ENCODE assay signal across 8 mouse cellular contexts in the genomic region with DNA sequence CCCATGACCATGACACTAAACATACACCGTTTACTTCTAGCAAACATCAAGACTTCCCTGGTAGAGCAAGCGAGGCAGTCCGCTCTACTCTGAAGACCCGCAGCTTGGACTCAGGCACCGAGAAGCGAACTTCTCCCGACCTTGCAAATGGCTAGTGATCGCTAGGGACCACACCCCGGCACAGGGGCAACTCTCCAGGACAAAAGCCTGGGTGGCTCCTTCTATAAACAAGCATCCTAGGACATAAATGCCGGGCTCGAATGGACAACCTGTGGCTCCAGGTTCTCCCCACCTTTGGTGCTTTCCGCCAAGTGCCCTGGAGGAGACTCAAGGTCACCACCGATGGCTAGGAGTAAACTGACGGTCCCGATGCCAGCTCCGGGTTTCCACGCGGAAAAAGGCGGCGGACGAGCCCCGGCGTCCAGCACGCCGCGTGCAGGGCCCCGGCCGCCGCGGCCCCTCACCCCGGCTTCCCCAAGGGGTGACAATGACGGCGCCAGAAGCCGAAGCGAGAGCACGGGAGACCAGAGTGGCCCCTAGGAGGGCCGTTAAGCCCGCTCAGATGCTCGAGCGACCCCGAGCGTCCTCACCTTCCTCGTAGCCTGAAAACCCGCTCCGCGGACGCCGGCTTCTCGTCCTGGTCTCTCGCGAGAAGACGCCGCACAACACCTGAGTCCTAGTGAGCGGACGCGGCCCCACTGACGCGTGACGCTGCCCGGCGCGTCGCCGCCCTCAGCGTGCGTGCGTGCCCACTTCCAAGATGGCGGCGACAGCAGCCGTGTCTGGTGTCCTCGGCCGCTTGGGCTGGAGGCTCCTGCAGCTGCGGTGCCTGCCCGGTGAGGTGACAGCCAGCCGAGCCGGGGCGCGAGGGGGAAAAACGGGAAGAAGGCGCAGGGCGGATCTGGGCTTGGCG. TPM values are rescaled to one million over a fixed set of nuclear protein-coding genes. Genes with fewer than 3 reads are reported as not detected.
DNase-seq lines count a peak whose midpoint lies in the region; ATAC-seq and TF ChIP-seq lines count a peak whose summit lies in the region.

A gene (plus strand): TSS at position 660 of the 913 bp plus-strand sequence.
A gene (minus strand): TSS at position 697 of the 913 bp plus-strand sequence.

- peak within 1 kb of the TSS; percentile 91 for H3K4me2 ChIP-seq in heart, embryonic 11.5 days
- peak within 1 kb of the TSS; percentile 93 for H3K4me2 ChIP-seq in kidney, embryonic 16.5 days (replicated peaks; ENCODE audit: low read depth, low read length)
- H3K4me2 ChIP-seq in myocyte (ENCODE audit: low read depth) = peak within 1 kb of the TSS; percentile 95

- H3K9ac ChIP-seq in heart, embryonic 11.5 days (ENCODE audit: low read depth, low read length) = peak within 1 kb of the TSS; percentile 99
- peak within 1 kb of the TSS; percentile 81 for H3K9ac ChIP-seq in kidney, embryonic 16.5 days (replicated peaks; ENCODE audit: low read length)
- H3K9ac ChIP-seq in liver, adult 2 months (ENCODE audit: low read depth, low read length) = peak within 1 kb of the TSS; percentile 96

- peak within 1 kb of the TSS; percentile 96 for H3K27ac ChIP-seq in heart, embryonic 11.5 days (ENCODE audit: low read depth, low read length)
- peak within 1 kb of the TSS; percentile 85 for H3K27ac ChIP-seq in kidney, embryonic 16.5 days (ENCODE audit: low read length)
- H3K27ac ChIP-seq in liver, adult 2 months (replicated peaks; ENCODE audit: insufficient read depth, low read depth, low read length) = peak within 1 kb of the TSS; percentile 98

- peaks cover 12% of the 10 kb centered on the region; the same call in 1 of the 2 replicates for H3K79me2 ChIP-seq in liver, adult 2 months (ENCODE audit: control insufficient read depth, insufficient read depth, low read length)
- peaks cover 50% of the 10 kb centered on the region for H3K79me2 ChIP-seq in myocyte (ENCODE audit: control insufficient read depth, insufficient read depth)

- H3K27me3 ChIP-seq in heart, embryonic 11.5 days (ENCODE audit: control insufficient read depth, insufficient read depth, low read length) = no peaks in the 10 kb centered on the region
- no peaks in the 10 kb centered on the region for H3K27me3 ChIP-seq in kidney, embryonic 16.5 days (ENCODE audit: insufficient read depth, low read length)
- H3K27me3 ChIP-seq in liver, adult 2 months (ENCODE audit: control insufficient read depth, insufficient read depth, low read length) = no peaks in the 10 kb centered on the region
- no peaks in the 10 kb centered on the region for H3K27me3 ChIP-seq in myocyte (ENCODE audit: control insufficient read depth, insufficient read depth, insufficient read length)
- no peaks in the 10 kb centered on the region for H3K27me3 ChIP-seq in splenic B cell, adult 2 months (ENCODE audit: control insufficient read depth, insufficient read depth, low read length, poor library complexity, severe bottlenecking)

- H3K4me3 ChIP-seq in heart, embryonic 11.5 days (ENCODE audit: low read depth, low read length) = peak within 1 kb of the TSS; percentile 96
- H3K4me3 ChIP-seq in kidney, embryonic 16.5 days (ENCODE audit: low read length) = peak within 1 kb of the TSS; percentile 74
- H3K4me3 ChIP-seq in liver, adult 2 months (ENCODE audit: insufficient read depth, low read depth, low read length) = peak within 1 kb of the TSS; percentile 89
- peak within 1 kb of the TSS; percentile 96 for H3K4me3 ChIP-seq in myocyte

- TF ChIP-seq CTCF in liver, adult 2 months (IDR thresholded peaks at IDR 0.05; ENCODE audit: low read depth, low read length) = no peak

- DNase-seq in B cell, adult 2 months = peak; percentile 92 to 93
- peak; percentile 98 for DNase-seq in brain, adult 2 months (ENCODE audit: low read depth, low spot score)
- DNase-seq in liver, adult 2 months (ENCODE audit: extremely low read depth, low read depth, low spot score) = peak; percentile 79
- peak; percentile 96 for DNase-seq in splenic B cell, adult 2 months (ENCODE audit: low read depth, low spot score)

- peak within 1 kb of the TSS; percentile 62 for H3ac ChIP-seq in myocyte (ENCODE audit: control insufficient read depth, insufficient read length)

- under 1% methylated on average over 81 of the region's 82 CpGs for WGBS in heart, embryonic 11.5 days (ENCODE audit: insufficient replicate concordance)
- under 1% methylated on average over 72 of the region's 82 CpGs for WGBS in kidney, embryonic 16.5 days
- under 1% methylated on average over 82 of the region's 82 CpGs for WGBS in liver, adult 2 months

- peak; percentile 88 for ATAC-seq in erythroblast, adult 5-6 weeks (replicated peaks; ENCODE audit: low FRiP score, poor library complexity, severe bottlenecking)
- peak; percentile 97 for ATAC-seq in heart, embryonic 11.5 days (replicated peaks; ENCODE audit: insufficient number of reproducible peaks, low FRiP score, low TSS enrichment)
- peak; percentile 98 for ATAC-seq in kidney, embryonic 16.5 days (ENCODE audit: low FRiP score, low TSS enrichment)

- H3K4me1 ChIP-seq in heart, embryonic 11.5 days (ENCODE audit: control insufficient read depth, insufficient read depth, low read length) = peaks cover 9% of the 10 kb centered on the region
- peaks cover 23% of the 10 kb centered on the region for H3K4me1 ChIP-seq in kidney, embryonic 16.5 days (ENCODE audit: insufficient read depth, low read length)
- H3K4me1 ChIP-seq in liver, adult 2 months (ENCODE audit: control insufficient read depth, insufficient read depth, low read length) = peaks cover 13% of the 10 kb centered on the region

- no peaks in the 10 kb centered on the region; the same call in 1 of the 2 replicates for H3K36me3 ChIP-seq in heart, embryonic 11.5 days (ENCODE audit: control insufficient read depth, insufficient read depth, low read length)
- peaks cover 4% of the 10 kb centered on the region; the same call in 1 of the 2 replicates for H3K36me3 ChIP-seq in kidney, embryonic 16.5 days (ENCODE audit: insufficient read depth, low read length)
- no peaks in the 10 kb centered on the region; the same call in 1 of the 2 replicates for H3K36me3 ChIP-seq in liver, adult 2 months (ENCODE audit: control insufficient read depth, insufficient read depth, low read length)
- H3K36me3 ChIP-seq in myocyte (ENCODE audit: control insufficient read depth, insufficient read depth) = peaks cover 5% of the 10 kb centered on the region
- no peaks in the 10 kb centered on the region for H3K36me3 ChIP-seq in splenic B cell, adult 2 months (ENCODE audit: control insufficient read depth, insufficient read depth, low read length, poor library complexity, severe bottlenecking)

- no peaks in the 10 kb centered on the region for H3K9me3 ChIP-seq in heart, embryonic 11.5 days (replicated peaks; ENCODE audit: control insufficient read depth, low read length)
- no peaks in the 10 kb centered on the region for H3K9me3 ChIP-seq in kidney, embryonic 16.5 days (ENCODE audit: low read length)

- peak; percentile 80; the same call in 1 of the 2 replicates for TF ChIP-seq POLR2A in liver, adult 2 months (IDR thresholded peaks at IDR 0.05; ENCODE audit: extremely low read depth, insufficient read depth, low read length)
- TF ChIP-seq POLR2A in myocyte (IDR thresholded peaks at IDR 0.05; ENCODE audit: insufficient read length, low read depth) = peak; percentile 94

TF ChIP-seq in myocyte, 11 proteins besides CTCF, POLR2A, EP300 and RAD21:
- TF ChIP-seq POLR2AphosphoS2 (IDR thresholded peaks at IDR 0.05; ENCODE audit: insufficient read length, low read depth) (peak; percentile 90), MYOG (IDR thresholded peaks at IDR 0.05; ENCODE audit: control insufficient read depth in 1 of 3, insufficient read depth in 1 of 3, insufficient read length in 2 of 3, low read depth in 2 of 3) (peak in 1 of 3 experiments; percentile 50), TCF3 (IDR thresholded peaks at IDR 0.05; ENCODE audit: insufficient read length, low read depth) (peak; percentile 36), SRF (IDR thresholded peaks at IDR 0.05; ENCODE audit: control insufficient read depth, insufficient read length, low read depth) (peak; percentile 32), CEBPB (IDR thresholded peaks at IDR 0.05; ENCODE audit: insufficient read depth, poor library complexity, severe bottlenecking) (no peak), TCF12 (IDR thresholded peaks at IDR 0.05; ENCODE audit: insufficient read depth, poor library complexity, severe bottlenecking) (no peak), REST (IDR thresholded peaks at IDR 0.05; ENCODE audit: insufficient read depth, insufficient read length) (peak; percentile 64), USF1 (IDR thresholded peaks at IDR 0.05; ENCODE audit: low read depth) (no peak), E2F4 (IDR thresholded peaks at IDR 0.05; ENCODE audit: insufficient read depth) (peak; percentile 52), MYOD1 (IDR thresholded peaks at IDR 0.05; ENCODE audit: control insufficient read depth in 1 of 3, insufficient read length in 2 of 3, low read depth in 2 of 3) (peak in 1 of 3 experiments; percentile 59), MAX (IDR thresholded peaks at IDR 0.05; ENCODE audit: low read depth) (no peak)

RNA-seq across cellular contexts. Expression of the first gene that starts in this region (rescaled TPM):
- total RNA-seq in erythroblast, adult 5-6 weeks (2015; ENCODE audit: low replicate concordance) = 4.4 and 10.7 TPM in 2 replicates
- 27.3 and 54.5 TPM in 2 replicates for total RNA-seq in erythroblast, adult 5-6 weeks (2017; ENCODE audit: low replicate concordance)
- 125 and 126 TPM in 2 replicates for polyA plus RNA-seq in heart, embryonic 11.5 days (2014; fragmentation: Nextera tagmentation; extraction: Ambion mirVana)
- polyA plus RNA-seq in kidney, embryonic 16.5 days (2015; fragmentation: Nextera tagmentation; extraction: Ambion mirVana) = 100 and 110 TPM in 2 replicates
- total RNA-seq in liver, adult 2 months (2014; rRNA removed) = 148 and 183 TPM in 2 replicates
- polyA plus RNA-seq in liver, adult 2 months (2012; rRNA removed) = 280 and 359 TPM in 2 replicates
- 126 TPM for polyA plus RNA-seq in myocyte (2012; fragmentation: generic; extraction: Trizol)

RNA-seq across cellular contexts. Expression of the second gene that starts in this region (rescaled TPM):
- total RNA-seq in erythroblast, adult 5-6 weeks (2015; ENCODE audit: low replicate concordance) = 16.7 and 30.3 TPM in 2 replicates
- total RNA-seq in erythroblast, adult 5-6 weeks (2017; ENCODE audit: low replicate concordance) = 27.0 and 27.2 TPM in 2 replicates
- polyA plus RNA-seq in heart, embryonic 11.5 days (2014; fragmentation: Nextera tagmentation; extraction: Ambion mirVana) = 97.0 and 97.5 TPM in 2 replicates
- polyA plus RNA-seq in kidney, embryonic 16.5 days (2015; fragmentation: Nextera tagmentation; extraction: Ambion mirVana) = 125 and 131 TPM in 2 replicates
- total RNA-seq in liver, adult 2 months (2014; rRNA removed) = 9.5 and 11.9 TPM in 2 replicates
- 48.9 and 57.3 TPM in 2 replicates for polyA plus RNA-seq in liver, adult 2 months (2012; rRNA removed)
- 74.9 TPM for polyA plus RNA-seq in myocyte (2012; fragmentation: generic; extraction: Trizol)

Comparison
In these comparisons a context has a peak if more than half of its experiments do, and no peak if none do; other contexts are left out.
1. Peak in every context shown above with its lines: DNase-seq, ATAC-seq, H3K4me3 ChIP-seq and H3K27ac ChIP-seq.